Comparison of ENCODE assay signal across 36 mouse cellular contexts in the genomic region with DNA sequence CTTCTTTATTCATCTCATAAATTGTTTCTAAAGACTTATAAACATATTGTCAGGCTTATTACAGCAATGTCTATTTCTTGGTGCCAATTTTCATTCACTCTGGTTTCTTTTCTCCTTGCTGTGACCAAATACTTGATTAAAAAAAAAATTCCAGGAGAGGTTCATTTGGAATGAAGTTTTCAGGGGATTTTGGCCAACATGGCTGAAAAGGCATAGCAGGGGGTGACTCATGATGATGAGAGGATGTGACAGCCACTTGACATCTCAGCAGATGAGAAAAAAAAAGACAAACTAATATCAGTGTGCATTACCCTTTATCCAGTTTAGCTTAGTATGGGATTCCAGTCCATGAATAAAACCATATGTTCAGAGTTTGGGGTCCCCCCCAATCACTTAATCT. TPM values are rescaled to one million over a fixed set of nuclear protein-coding genes. Genes with fewer than 3 reads are reported as not detected.
"Had no signal": no experiment of that assay in that cellular context is flagged by ENCODE, and none has a peak within 500 bp of the region (broad histone marks: within the 10 kb centered on the region; RNA-seq: fewer than 3 reads in every experiment).

No protein-coding gene starts in this region.

- H3K4me2 ChIP-seq: heart, embryonic 11.5 days; heart, embryonic 13.5 days; heart, embryonic 15.5 days; hindbrain, embryonic 12.5 days; hindbrain, embryonic 14.5 days; kidney, embryonic 15.5 days; limb, embryonic 13.5 days; limb, embryonic 15.5 days; liver, embryonic 12.5 days had no signal

- ATAC-seq: hindbrain, embryonic 16.5 days; intestine, embryonic 16.5 days; liver, embryonic 12.5 days had no signal

- DNase-seq: gastrocnemius, postnatal 14 days; gastrocnemius, postnatal 36 days; heart, adult 11 months; heart, adult 2 months; heart, postnatal 14 days; heart, postnatal 36 days; kidney, adult 11 months; kidney, adult 2 months; kidney, adult 9 months; kidney, postnatal 14 days; kidney, postnatal 36 days; layer of hippocampus, adult 9-11 months; layer of hippocampus, postnatal 36 days had no signal

- H3K4me3 ChIP-seq: heart, adult 2 months; heart, embryonic 13.5 days; heart, embryonic 15.5 days; hindbrain, embryonic 12.5 days; kidney, embryonic 15.5 days; left cerebral cortex, adult 2 months; limb, embryonic 13.5 days; limb, embryonic 15.5 days; liver, embryonic 12.5 days had no signal

- H3K27me3 ChIP-seq: heart, embryonic 13.5 days; heart, embryonic 15.5 days; hindbrain, embryonic 12.5 days; kidney, embryonic 15.5 days; limb, embryonic 13.5 days; limb, embryonic 15.5 days; liver, embryonic 12.5 days had no signal

- H3K4me1 ChIP-seq: heart, embryonic 13.5 days; heart, embryonic 15.5 days; kidney, embryonic 15.5 days; limb, embryonic 13.5 days; limb, embryonic 15.5 days; liver, embryonic 12.5 days had no signal

- H3K36me3 ChIP-seq: heart, embryonic 13.5 days; heart, embryonic 15.5 days; hindbrain, embryonic 12.5 days; kidney, embryonic 15.5 days; limb, embryonic 13.5 days; limb, embryonic 15.5 days; liver, embryonic 12.5 days had no signal

- H3K27ac ChIP-seq: heart, adult 2 months; heart, embryonic 13.5 days; heart, embryonic 15.5 days; hindbrain, embryonic 12.5 days; hindbrain, embryonic 14.5 days; kidney, embryonic 15.5 days; kidney, postnatal 0 days; left cerebral cortex, adult 2 months; limb, embryonic 13.5 days; limb, embryonic 15.5 days; liver, embryonic 12.5 days had no signal

- H3K9ac ChIP-seq: heart, embryonic 13.5 days; heart, embryonic 15.5 days; hindbrain, embryonic 12.5 days; hindbrain, embryonic 14.5 days; kidney, embryonic 15.5 days; limb, embryonic 13.5 days; limb, embryonic 15.5 days; liver, embryonic 12.5 days had no signal

- H3K9me3 ChIP-seq: heart, embryonic 13.5 days; heart, embryonic 15.5 days; hindbrain, embryonic 12.5 days; kidney, embryonic 15.5 days; limb, embryonic 13.5 days; limb, embryonic 15.5 days; liver, embryonic 12.5 days had no signal

RNA-seq across cellular contexts. Expression of gene Gm11232, which starts 28.4 kb away (rescaled TPM):
- total RNA-seq: gastrocnemius, adult 18-20 months; gastrocnemius, adult 8-10 months; gastrocnemius, postnatal 14 days; gastrocnemius, postnatal 36 days; heart, adult 2 months; heart, postnatal 14 days; heart, postnatal 36 days; hematopoietic stem cell, adult 5-6 weeks; layer of hippocampus, adult 18-20 months; layer of hippocampus, adult 8-10 months; layer of hippocampus, postnatal 14 days; layer of hippocampus, postnatal 36 days; left cerebral cortex, adult 2 months; left cerebral cortex, postnatal 14 days; left cerebral cortex, postnatal 36 days; liver, adult 2 months had no signal
- polyA plus RNA-seq: heart, adult 2 months; heart, embryonic 15.5 days; heart, postnatal 0 days; hindbrain, embryonic 12.5 days; hindbrain, embryonic 14.5 days; kidney, adult 2 months; limb, embryonic 13.5 days; limb, embryonic 15.5 days; liver, adult 2 months; liver, embryonic 12.5 days had no signal
